Mouse (Mus musculus) kidney, postnatal 0 days (tissue): ENCODE measurements around the gene Gm9758. TPM values are rescaled to one million over a fixed set of nuclear protein-coding genes. Genes with fewer than 3 reads are reported as not detected.
"Not testable (repeated sequence)": the region's sequence is repeated elsewhere in the genome, so short reads cannot be mapped to it uniquely, and the experiment has no call there.

Source experiments
- ATAC-seq: fragments of 200-750 bp; cut with Nextera tagmentation; replicated peaks from 2 replicates; pipeline ENCODE4 v1.8.0; 2017; ENCODE audit warnings: low read depth, moderate number of reproducible peaks, moderate TSS enrichment, moderate library complexity; ENCODE audit not compliant: low FRiP score
- DNase-seq: peaks from one replicate; pipeline ENCODE4 v3.0.0-alpha.2; 2016; ENCODE audit warnings: low spot score
- H3K27ac ChIP-seq: fragments of 300-500 bp; sonication (generic); 2 replicates; pipeline ENCODE4 v1.5.1; 2014; ENCODE audit warnings: mild to moderate bottlenecking
- H3K27me3 ChIP-seq: fragments of 300-500 bp; sonication (generic); 2 replicates; pipeline ENCODE4 v1.6.1; 2014; ENCODE audit warnings: low read length, mixed read lengths; ENCODE audit not compliant: insufficient read depth
- H3K36me3 ChIP-seq: fragments of 300-500 bp; sonication (generic); 2 replicates; pipeline ENCODE4 v1.6.1; 2014; ENCODE audit warnings: low read length, mixed read lengths; ENCODE audit not compliant: insufficient read depth
- H3K4me1 ChIP-seq: fragments of 300-500 bp; sonication (generic); replicated peaks from 2 replicates; pipeline ENCODE4 v1.6.1; 2014; ENCODE audit warnings: antibody characterized with exemption, low read length, mixed read lengths; ENCODE audit not compliant: insufficient read depth
- H3K4me2 ChIP-seq: fragments of 300-500 bp; sonication (generic); 2 replicates; pipeline ENCODE4 v1.6.1; 2014; ENCODE audit warnings: mild to moderate bottlenecking, low read length, moderate library complexity, mixed read lengths
- H3K4me3 ChIP-seq: fragments of 300-500 bp; sonication (generic); replicated peaks from 2 replicates; pipeline ENCODE4 v1.5.1; 2014; ENCODE audit warnings: low read depth, low read length
- H3K9ac ChIP-seq: fragments of 300-500 bp; sonication (generic); 2 replicates; pipeline ENCODE4 v1.6.1; 2014; ENCODE audit warnings: low read depth, low read length
- H3K9me3 ChIP-seq: fragments of 300-500 bp; sonication (generic); replicated peaks from 2 replicates; pipeline ENCODE4 v1.6.1; 2016; ENCODE audit warnings: low read length, inconsistent platforms, mixed read lengths
- CTCF ChIP-seq: IDR thresholded peaks from 2 replicates; pipeline ENCODE4 v1.5.1; 2016; ENCODE audit warnings: antibody characterized with exemption, low read depth, mild to moderate bottlenecking, moderate library complexity
- WGBS: fragments of 180-500 bp; shearing (Covaris S2); extraction: QIAGEN DNeasy Blood & Tissue Kit; methylation state at CpG from one replicate; pipeline ENCODE4 v1.1.7; 2014; 5-methylcytosine and 5-hydroxymethylcytosine counted together
- polyA plus RNA-seq: library from polyadenylated mRNA; unstranded; fragments of >200 nt; fragmentation: Nextera tagmentation; extraction: Ambion mirVana; gene quantifications from 2 replicates; pipeline ENCODE4 v1.2.1, GENCODE M21; 2015

Gene Gm9758
- polyA plus RNA-seq, 1 experiment from 2014 or later: not detected

DNA sequence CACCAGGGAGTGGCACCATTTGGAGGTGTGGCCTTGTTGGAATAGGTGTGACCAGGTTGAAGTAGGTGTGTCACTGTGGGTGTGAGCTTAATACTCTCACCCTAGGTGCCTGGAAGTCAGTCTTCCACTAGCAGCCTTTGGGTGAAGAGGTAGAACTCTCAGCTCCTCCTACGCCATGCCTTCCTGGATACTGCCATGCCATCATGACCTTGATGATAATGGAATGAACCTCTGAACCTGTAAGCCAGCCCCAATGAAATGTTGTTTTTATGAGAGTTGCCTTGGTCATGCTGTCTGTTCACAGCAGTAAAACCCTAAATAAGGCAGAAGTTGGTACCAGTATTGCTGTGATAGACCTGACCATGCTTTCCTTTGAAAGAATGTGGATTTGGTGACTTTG, 26.3 kb upstream of the Gm9758 start:
- H3K4me1 ChIP-seq, H3K4me2 ChIP-seq, H3K9me3 ChIP-seq, DNase-seq, H3K27me3 ChIP-seq, H3K9ac ChIP-seq, H3K36me3 ChIP-seq, H3K27ac ChIP-seq, ATAC-seq, H3K4me3 ChIP-seq: not testable (repeated sequence)
- WGBS: 86% methylated on average over 1 of the region's 1 CpGs

DNA sequence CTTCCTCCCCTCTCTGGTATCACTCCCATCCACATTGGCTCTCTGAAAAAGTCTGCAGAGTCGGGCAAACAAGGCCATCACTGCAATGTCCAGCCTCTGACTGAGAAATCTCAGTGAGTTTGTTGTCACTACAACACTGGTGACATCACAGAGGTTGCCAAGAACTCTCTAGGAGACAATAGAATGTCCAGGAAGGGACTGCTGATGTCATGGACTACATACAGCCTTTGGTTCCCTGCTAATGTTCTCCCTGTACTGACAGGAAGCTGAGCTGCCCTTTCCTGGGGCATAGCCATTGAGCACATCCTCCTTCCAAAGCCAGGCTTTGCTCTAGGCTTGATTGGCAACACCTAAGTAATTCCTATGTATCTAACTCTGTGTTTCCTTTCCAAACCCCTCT, 23.6 kb upstream of the Gm9758 start, which contains the start of gene Speer4e:
Gene Speer4e, minus strand, starts transcription at position 101 of the 400 bp plus-strand sequence.
- not testable (repeated sequence) for H3K4me3 ChIP-seq, H3K36me3 ChIP-seq, H3K4me1 ChIP-seq, H3K4me2 ChIP-seq, ATAC-seq, H3K27ac ChIP-seq, H3K27me3 ChIP-seq, H3K9ac ChIP-seq, H3K9me3 ChIP-seq, DNase-seq
- 23% methylated on average over 1 of the region's 1 CpGs for WGBS

DNA sequence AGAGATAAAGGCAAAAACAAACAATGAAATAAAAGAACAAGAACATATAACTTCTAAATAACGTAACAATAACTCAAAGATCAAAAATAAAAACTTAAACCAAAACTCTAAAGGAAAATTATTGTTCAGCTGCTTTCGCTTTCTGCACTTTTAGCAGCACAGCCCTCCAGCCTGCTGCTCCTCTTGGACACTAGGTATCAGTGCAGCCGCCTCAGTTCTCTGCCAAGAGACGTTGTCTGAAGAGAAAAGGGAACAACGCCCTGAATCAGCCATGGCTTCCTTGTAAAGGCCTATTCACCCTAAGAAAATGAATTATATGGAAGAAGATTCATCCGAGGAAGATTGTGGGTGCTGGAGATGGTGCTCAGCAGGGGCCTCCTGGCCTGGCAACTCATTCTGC, 19.0 kb upstream of the Gm9758 start:
- DNase-seq, H3K9ac ChIP-seq, H3K36me3 ChIP-seq, ATAC-seq, H3K4me3 ChIP-seq, H3K4me1 ChIP-seq, H3K9me3 ChIP-seq, H3K4me2 ChIP-seq, H3K27me3 ChIP-seq, H3K27ac ChIP-seq: not testable (repeated sequence)
- 77% methylated on average over 5 of the region's 6 CpGs for WGBS

DNA sequence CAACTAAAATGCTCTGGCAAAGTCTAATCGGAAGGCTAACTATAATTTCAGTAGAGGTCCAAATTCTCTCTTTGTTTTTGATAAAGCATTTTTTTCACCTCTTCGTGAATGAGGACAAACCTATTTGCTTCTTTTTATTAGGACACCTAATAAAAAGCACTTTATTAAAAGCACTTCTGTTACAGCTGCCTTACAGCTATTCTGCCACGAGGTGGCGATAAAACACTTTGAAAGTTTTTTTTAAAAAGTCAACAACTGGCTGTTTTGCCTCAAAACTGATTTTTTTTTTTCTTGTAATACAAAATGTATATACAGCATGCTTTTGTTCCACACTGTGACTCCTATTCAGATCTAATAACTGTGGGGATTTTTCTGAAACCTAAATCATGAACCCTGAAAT, 12.3 kb upstream of the Gm9758 start:
- 31% methylated on average over 4 of the region's 4 CpGs for WGBS
- H3K4me2 ChIP-seq, H3K36me3 ChIP-seq, H3K9ac ChIP-seq, H3K4me1 ChIP-seq, DNase-seq, ATAC-seq, H3K27me3 ChIP-seq, H3K27ac ChIP-seq, H3K9me3 ChIP-seq, H3K4me3 ChIP-seq: not testable (repeated sequence)
- TF ChIP-seq CTCF: peak; percentile 47

DNA sequence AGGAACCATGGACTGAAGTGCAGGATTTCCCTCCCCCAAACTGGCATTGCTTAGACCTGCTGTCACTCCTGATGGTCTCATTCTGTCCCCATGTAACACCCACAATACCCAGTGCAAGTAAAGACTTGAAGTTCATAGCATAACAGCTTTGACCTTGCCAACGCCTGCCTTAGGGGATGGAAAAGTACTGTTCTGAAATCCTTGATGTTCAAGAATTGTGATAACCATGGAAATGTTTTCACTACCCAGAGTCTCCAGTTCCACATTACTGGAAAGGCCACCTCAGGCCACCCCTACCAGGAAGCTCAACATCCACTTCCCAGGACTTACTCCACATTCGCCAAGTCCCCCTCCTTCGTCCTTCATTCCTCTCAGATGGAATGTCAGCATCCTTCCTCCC, 338 bp downstream of the Gm9758 start:
- not testable (repeated sequence) for H3K27me3 ChIP-seq, H3K9me3 ChIP-seq, ATAC-seq, H3K4me3 ChIP-seq, H3K4me1 ChIP-seq, H3K9ac ChIP-seq, H3K4me2 ChIP-seq, H3K36me3 ChIP-seq, DNase-seq, H3K27ac ChIP-seq
- WGBS: 72% methylated on average over 2 of the region's 3 CpGs

DNA sequence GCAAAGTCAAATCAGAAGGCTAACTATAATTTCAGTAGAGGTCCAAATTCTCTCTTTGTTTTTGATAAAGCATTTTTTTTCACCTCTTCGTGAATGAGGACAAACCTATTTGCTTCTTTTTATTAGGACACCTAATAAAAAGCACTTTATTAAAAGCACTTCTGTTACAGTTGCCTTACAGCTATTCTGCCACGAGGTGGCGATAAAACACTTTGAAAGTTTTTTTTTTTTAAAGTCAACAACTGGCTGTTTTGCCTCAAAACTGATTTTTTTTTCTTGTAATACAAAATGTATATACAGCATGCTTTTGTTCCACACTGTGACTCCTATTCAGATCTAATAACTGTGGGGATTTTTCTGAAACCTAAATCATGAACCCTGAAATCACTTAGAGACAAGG, 11.2 kb downstream of the Gm9758 start:
- not testable (repeated sequence) for DNase-seq, H3K9ac ChIP-seq, H3K4me1 ChIP-seq, H3K36me3 ChIP-seq, H3K27ac ChIP-seq, H3K4me3 ChIP-seq, H3K9me3 ChIP-seq, H3K4me2 ChIP-seq, H3K27me3 ChIP-seq, ATAC-seq
- 17% methylated on average over 3 of the region's 3 CpGs for WGBS
- TF ChIP-seq CTCF: peak; percentile 16; the same call in 1 of the 2 replicates

DNA sequence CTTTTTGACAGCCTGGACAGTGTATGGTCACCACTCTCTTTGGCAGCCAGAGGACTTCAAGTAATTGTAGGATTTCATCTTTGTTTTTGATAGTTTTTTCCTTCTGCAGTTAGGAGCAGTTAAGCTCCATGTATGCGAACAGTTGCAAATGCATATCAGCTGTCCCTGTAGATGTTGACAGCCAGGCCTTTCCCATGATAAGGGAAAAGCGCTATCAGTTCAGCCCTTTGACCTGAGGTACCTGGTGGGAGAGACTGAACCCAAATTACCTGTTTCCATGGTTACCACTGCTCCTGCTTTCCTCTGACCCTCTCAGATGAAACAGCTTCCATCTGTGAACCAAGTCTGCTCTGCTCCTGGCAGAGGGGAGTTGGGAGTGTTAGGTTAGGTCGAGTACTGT, 22.5 kb downstream of the Gm9758 start:
- H3K4me1 ChIP-seq: no peaks in the 10 kb centered on the region
- WGBS: 75% methylated on average over 3 of the region's 3 CpGs
- no peak overlapping the region for H3K9ac ChIP-seq
- no peak for TF ChIP-seq CTCF
- H3K4me2 ChIP-seq: no peak overlapping the region
- no peaks in the 10 kb centered on the region for H3K27me3 ChIP-seq
- H3K9me3 ChIP-seq: no peaks in the 10 kb centered on the region
- no peaks in the 10 kb centered on the region for H3K36me3 ChIP-seq
- DNase-seq: no peak
- no peak overlapping the region for H3K27ac ChIP-seq
- H3K4me3 ChIP-seq: no peak overlapping the region
- no peak for ATAC-seq

DNA sequence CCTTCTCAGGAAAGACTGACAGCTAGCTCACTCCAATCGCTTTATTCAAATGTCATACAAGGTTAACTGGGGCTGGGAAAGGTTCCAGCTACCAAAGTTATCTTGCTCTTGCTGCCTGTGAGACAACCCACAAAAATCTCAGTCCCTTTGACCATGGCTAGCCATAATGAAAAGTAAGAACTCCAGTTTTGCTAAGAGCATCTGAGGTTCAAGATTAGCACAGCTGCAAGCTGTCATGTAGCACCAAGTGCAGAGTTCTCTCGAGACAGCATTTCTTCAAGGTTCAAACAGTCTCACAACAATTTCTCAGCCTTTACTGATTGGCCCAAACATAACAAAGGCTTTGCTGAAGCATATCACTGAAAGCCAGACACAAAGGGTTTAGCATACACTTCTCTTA, 29.4 kb downstream of the Gm9758 start:
- not testable (repeated sequence) for H3K4me3 ChIP-seq, DNase-seq, ATAC-seq, H3K36me3 ChIP-seq, H3K4me2 ChIP-seq, H3K9me3 ChIP-seq, H3K4me1 ChIP-seq, H3K27ac ChIP-seq, H3K27me3 ChIP-seq, H3K9ac ChIP-seq
- WGBS: 42% methylated on average over 2 of the region's 2 CpGs
